Mouse (Mus musculus) ES-CJ7 (cell line): ENCODE data around the gene Gm4788.
"Not testable (repeated sequence)": the region's sequence is repeated elsewhere in the genome, so short reads cannot be mapped to it uniquely, and the experiment has no call there.

Experiments used
- DNase-seq: peaks from one replicate; pipeline ENCODE4 v3.0.0; 2011; ENCODE audit warnings: low read depth, low spot score

The Gm4788 gene

DNA sequence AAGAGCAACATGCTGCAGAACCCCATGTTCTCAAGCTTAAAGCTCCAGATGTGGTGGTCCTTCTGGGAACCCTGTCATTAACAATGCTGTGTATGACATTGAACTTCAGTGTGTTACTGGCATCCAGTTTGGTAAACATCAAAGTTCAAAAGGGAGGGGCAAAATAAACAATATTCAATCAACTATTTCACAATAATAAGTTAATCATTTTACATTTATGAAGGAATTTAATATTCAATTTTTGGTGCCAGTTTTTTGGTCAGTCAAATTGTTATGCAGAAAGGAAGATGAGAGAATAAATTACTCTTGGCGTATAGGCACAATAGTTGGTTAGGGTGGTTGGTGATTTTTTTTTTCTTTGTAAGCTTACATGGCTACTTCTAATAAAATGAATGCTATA, at the start of gene Gm4788:
Gene Gm4788 (minus strand): TSS at position 101 of the 400 bp plus-strand sequence.
- no peak for DNase-seq

- DNase-seq = no peak
Observed at GRCm38 (mm10) chr1:139808594-139808993, 27.6 kb upstream of the Gm4788 start.

DNA sequence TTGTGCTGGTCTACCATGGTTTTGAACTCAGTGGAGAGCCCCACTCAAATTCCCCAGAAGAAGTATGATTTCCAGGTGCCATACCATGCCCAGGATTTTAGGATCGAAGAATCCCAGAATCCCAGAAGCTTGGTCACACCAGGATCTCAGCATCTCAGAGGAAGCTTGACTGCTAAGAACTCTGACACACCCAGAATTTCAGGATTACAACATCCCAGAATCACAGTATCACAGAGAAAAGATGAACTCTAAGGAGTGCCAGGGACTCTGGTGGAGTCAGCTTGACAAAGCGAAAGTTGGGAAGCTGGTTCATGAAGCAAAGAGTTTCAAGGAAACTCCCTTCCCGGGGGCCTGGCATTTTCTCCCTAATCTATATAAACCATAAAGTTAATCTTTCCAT, 11.1 kb downstream of the Gm4788 start:
- DNase-seq = not testable (repeated sequence)

DNA sequence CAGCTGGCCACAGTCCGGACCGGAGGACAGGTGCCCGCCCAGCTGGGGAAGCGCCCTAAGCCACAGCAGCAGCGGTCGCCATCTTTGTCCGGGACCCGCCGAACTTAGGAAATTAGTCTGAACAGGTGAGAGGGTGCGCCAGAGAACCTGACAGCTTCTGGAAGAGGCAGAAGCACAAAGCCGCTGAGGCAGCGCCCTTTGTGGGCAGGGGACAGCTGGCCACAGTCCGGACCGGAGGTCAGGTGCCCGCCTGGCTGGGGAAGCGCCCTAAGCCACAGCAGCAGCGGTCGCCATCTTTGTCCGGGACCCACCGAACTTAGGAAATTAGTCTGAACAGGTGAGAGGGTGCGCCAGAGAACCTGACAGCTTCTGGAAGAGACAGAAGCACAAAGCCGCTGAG, 64.4 kb downstream of the Gm4788 start:
- not testable (repeated sequence) for DNase-seq

GRCm38 (mm10) chr1:139716249-139716648, 64.8 kb downstream of the Gm4788 start:
- not testable (repeated sequence) for DNase-seq

DNA sequence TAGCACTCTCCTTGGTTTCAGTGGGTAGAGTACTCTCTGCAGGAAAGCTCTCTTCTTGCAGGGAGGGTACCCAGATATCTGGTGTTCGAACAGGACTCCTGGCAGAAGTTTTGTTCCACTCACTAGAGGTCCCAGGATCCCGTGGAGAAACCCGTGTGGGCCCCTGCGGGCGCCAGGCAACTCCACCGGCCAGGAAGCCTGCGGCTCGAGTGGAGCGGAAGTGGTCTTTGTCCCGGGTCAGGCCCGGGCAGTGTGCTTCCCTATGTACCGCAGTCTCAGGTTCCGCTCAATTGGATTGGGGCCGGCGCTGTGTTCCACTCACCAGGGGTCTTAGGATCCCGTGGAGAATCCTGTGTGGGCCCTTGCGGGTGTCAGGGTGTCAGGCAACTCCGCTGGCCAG, 131.1 kb downstream of the Gm4788 start:
- peak; percentile 12 for DNase-seq
